Mouse (Mus musculus): ENCODE measurements at regions not wholly inside any gene's neighbourhood (a gene's known extent, or its start where the extent isn't known, plus 50 kb on each side); places are given as distances from the start of the nearest gene placed in this dataset.

DNA sequence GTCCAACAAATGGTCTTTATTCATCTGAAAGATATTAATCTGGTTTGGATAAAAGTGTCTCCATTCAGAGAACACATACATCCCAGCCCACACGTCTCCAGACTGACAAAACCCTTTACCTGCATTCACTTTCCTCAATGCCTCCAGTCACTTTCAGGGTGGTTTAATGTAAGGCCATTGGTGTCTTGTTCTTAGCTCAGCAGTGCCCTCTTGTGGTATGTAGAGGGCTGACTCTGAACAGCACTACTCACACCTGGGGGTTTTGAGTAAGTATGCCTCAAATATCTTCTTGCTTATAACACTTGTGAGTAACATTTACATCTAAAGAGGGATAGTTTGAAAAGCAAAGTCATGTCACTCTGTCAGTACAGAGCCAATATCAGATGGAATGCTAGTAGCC is 164.5 kb upstream of the Adamts16 start:
- no peak for TF ChIP-seq POLR2A (IDR thresholded peaks at IDR 0.05; ENCODE audit: low read depth, low read length)
- TF ChIP-seq CTCF (IDR thresholded peaks at IDR 0.05; ENCODE audit: extremely low read depth, insufficient read length, insufficient replicate concordance, low read depth, low read length): no peak
- Histone ChIP-seq H3K27ac (ENCODE audit: insufficient read depth, low read depth, low read length) (no peak overlapping the region), H3K36me3 (ENCODE audit: control insufficient read depth, insufficient read depth, low read length) (no peaks in the 10 kb centered on the region), H3K4me3 (ENCODE audit: low read depth, low read length) (no peak overlapping the region), H3K4me1 (ENCODE audit: control insufficient read depth, insufficient read depth, insufficient read length, low read length) (no peaks in the 10 kb centered on the region), H3K27me3 (ENCODE audit: control insufficient read depth, insufficient read depth, low read length) (no peaks in the 10 kb centered on the region)
- WGBS: 8% methylated on average over 1 of the region's 1 CpGs

DNA sequence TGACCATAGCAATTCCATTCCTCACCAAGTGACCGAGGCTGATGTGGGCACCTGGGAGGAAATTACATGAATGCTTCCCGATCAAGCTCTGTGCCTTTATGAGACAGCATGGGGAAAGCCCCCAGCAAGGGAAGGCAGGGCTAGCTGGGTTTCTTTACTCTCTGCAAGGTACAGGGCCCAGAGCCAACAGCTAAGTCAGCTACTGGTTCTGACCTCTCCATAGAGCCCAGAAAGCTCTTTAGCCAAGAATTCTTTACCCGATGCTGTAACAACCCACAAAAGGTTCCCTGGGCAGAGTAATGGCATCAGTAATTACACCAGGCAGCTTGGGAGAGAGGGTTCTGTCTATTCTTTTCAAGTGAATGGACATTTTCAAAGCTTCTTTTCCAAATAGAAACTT is 161.9 kb upstream of the Adamts16 start:
- Histone ChIP-seq H3K4me3 (ENCODE audit: low read depth, low read length) (no peak overlapping the region), H3K4me1 (ENCODE audit: control insufficient read depth, insufficient read depth, insufficient read length, low read length) (no peaks in the 10 kb centered on the region), H3K27ac (ENCODE audit: insufficient read depth, low read depth, low read length) (no peak overlapping the region), H3K27me3 (ENCODE audit: control insufficient read depth, insufficient read depth, low read length) (no peaks in the 10 kb centered on the region), H3K36me3 (ENCODE audit: control insufficient read depth, insufficient read depth, low read length) (no peaks in the 10 kb centered on the region)
- 35% methylated on average over 3 of the region's 3 CpGs for WGBS
- TF ChIP-seq POLR2A (IDR thresholded peaks at IDR 0.05; ENCODE audit: low read depth, low read length) (no peak), CTCF (IDR thresholded peaks at IDR 0.05; ENCODE audit: extremely low read depth, insufficient read length, insufficient replicate concordance, low read depth, low read length) (no peak)

DNA sequence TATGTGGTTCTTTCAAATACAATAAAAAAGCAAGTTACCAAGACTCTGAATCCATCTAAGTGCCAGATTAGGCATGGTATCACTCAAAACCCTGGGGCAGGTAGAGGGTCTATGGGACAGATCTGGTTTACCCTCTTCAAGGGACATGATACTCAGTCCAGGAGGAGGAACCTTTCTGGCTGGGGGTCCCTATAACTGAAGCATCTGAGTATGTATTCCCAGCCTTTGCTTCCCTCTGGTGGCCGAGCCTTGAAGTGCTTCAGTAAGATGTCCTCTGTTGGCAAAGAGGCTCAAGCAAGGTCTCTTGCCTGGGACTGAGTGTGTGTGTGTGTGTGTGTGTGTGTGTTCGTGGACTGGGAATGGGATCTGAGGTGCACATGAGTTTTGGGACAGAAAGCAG is 159.7 kb upstream of the Adamts16 start:
- no peaks in the 10 kb centered on the region for H3K27me3 ChIP-seq (ENCODE audit: control insufficient read depth, insufficient read depth, low read length)
- WGBS: 11% methylated on average over 2 of the region's 2 CpGs
- no peak overlapping the region for H3K27ac ChIP-seq (ENCODE audit: insufficient read depth, low read depth, low read length)
- TF ChIP-seq POLR2A (IDR thresholded peaks at IDR 0.05; ENCODE audit: low read depth, low read length) (no peak), CTCF (IDR thresholded peaks at IDR 0.05; ENCODE audit: extremely low read depth, insufficient read length, insufficient replicate concordance, low read depth, low read length) (peak; percentile 57; the same call in 1 of the 2 replicates)
- no peak overlapping the region for H3K4me3 ChIP-seq (ENCODE audit: low read depth, low read length)
- no peaks in the 10 kb centered on the region for H3K36me3 ChIP-seq (ENCODE audit: control insufficient read depth, insufficient read depth, low read length)
- H3K4me1 ChIP-seq (ENCODE audit: control insufficient read depth, insufficient read depth, insufficient read length, low read length): no peaks in the 10 kb centered on the region

GRCm38 (mm10) chr13:71000422-71001008 is 158.9 kb upstream of the Adamts16 start:
- H3K36me3 ChIP-seq (ENCODE audit: control insufficient read depth, insufficient read depth, low read length): no peaks in the 10 kb centered on the region
- WGBS: 68% methylated on average over 5 of the region's 5 CpGs
- no peak overlapping the region for H3K27ac ChIP-seq (ENCODE audit: insufficient read depth, low read depth, low read length)
- no peak overlapping the region for H3K4me3 ChIP-seq (ENCODE audit: low read depth, low read length)
- TF ChIP-seq CTCF (IDR thresholded peaks at IDR 0.05; ENCODE audit: extremely low read depth, insufficient read length, insufficient replicate concordance, low read depth, low read length) (no peak), POLR2A (IDR thresholded peaks at IDR 0.05; ENCODE audit: low read depth, low read length) (no peak)
- no peaks in the 10 kb centered on the region for H3K4me1 ChIP-seq (ENCODE audit: control insufficient read depth, insufficient read depth, insufficient read length, low read length)
- H3K27me3 ChIP-seq (ENCODE audit: control insufficient read depth, insufficient read depth, low read length): no peaks in the 10 kb centered on the region

- H3K4me3 ChIP-seq (ENCODE audit: low read depth, low read length): no peak overlapping the region
- 15% methylated on average over 1 of the region's 1 CpGs for WGBS
- no peaks in the 10 kb centered on the region for H3K4me1 ChIP-seq (ENCODE audit: control insufficient read depth, insufficient read depth, insufficient read length, low read length)
- no peaks in the 10 kb centered on the region for H3K36me3 ChIP-seq (ENCODE audit: control insufficient read depth, insufficient read depth, low read length)
- no peaks in the 10 kb centered on the region for H3K27me3 ChIP-seq (ENCODE audit: control insufficient read depth, insufficient read depth, low read length)
- no peak overlapping the region for H3K27ac ChIP-seq (ENCODE audit: insufficient read depth, low read depth, low read length)
- no peak for TF ChIP-seq POLR2A (IDR thresholded peaks at IDR 0.05; ENCODE audit: low read depth, low read length)
These were observed 151.9 kb upstream of the Adamts16 start for GRCm38 (mm10) chr13:70993522-70993921.

- Histone ChIP-seq H3K4me3 (ENCODE audit: low read depth, low read length) (no peak overlapping the region), H3K36me3 (ENCODE audit: control insufficient read depth, insufficient read depth, low read length) (no peaks in the 10 kb centered on the region), H3K4me1 (ENCODE audit: control insufficient read depth, insufficient read depth, insufficient read length, low read length) (no peaks in the 10 kb centered on the region), H3K27me3 (ENCODE audit: control insufficient read depth, insufficient read depth, low read length) (no peaks in the 10 kb centered on the region), H3K27ac (ENCODE audit: insufficient read depth, low read depth, low read length) (no peak overlapping the region)
- 86% methylated on average over 10 of the region's 10 CpGs for WGBS
- no peak for TF ChIP-seq POLR2A (IDR thresholded peaks at IDR 0.05; ENCODE audit: low read depth, low read length)
- TF ChIP-seq CTCF (IDR thresholded peaks at IDR 0.05; ENCODE audit: extremely low read depth, insufficient read length, insufficient replicate concordance, low read depth, low read length): no peak
These were observed 148.5 kb upstream of the Adamts16 start for GRCm38 (mm10) chr13:70989999-70990645.

- Histone ChIP-seq H3K36me3 (ENCODE audit: control insufficient read depth, insufficient read depth, low read length) (no peaks in the 10 kb centered on the region), H3K27ac (ENCODE audit: insufficient read depth, low read depth, low read length) (no peak overlapping the region), H3K4me3 (ENCODE audit: low read depth, low read length) (no peak overlapping the region), H3K4me1 (ENCODE audit: control insufficient read depth, insufficient read depth, insufficient read length, low read length) (no peaks in the 10 kb centered on the region), H3K27me3 (ENCODE audit: control insufficient read depth, insufficient read depth, low read length) (no peaks in the 10 kb centered on the region)
- no peak for TF ChIP-seq CTCF (IDR thresholded peaks at IDR 0.05; ENCODE audit: extremely low read depth, insufficient read length, insufficient replicate concordance, low read depth, low read length)
- TF ChIP-seq POLR2A (IDR thresholded peaks at IDR 0.05; ENCODE audit: low read depth, low read length): no peak
- 65% methylated on average over 1 of the region's 1 CpGs for WGBS
These were observed 137.7 kb upstream of the Adamts16 start for GRCm38 (mm10) chr13:70979344-70979743.

Data from small intestine, adult 2 months (tissue).